In the genomic region with DNA sequence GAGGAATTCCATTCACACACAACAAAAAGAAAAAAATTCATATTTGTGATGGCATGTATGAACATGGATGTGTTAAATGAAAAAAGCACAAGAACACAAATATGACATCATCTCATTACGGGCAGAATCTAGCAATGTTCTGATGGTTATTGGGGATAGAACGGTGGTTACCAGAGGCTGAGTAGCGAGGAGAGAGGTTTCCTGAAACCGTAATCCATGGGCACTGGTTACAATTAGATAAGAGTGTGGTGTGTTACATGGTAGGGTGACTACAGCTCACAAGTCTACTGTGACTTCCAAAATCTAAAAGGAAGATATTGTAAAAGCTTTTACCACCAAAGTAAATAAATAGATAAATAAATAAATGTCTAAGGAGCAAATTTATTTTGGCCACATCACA, we compare ENCODE assay signal across 26 mouse cellular contexts. TPM values are rescaled to one million over a fixed set of nuclear protein-coding genes. Genes with fewer than 3 reads are reported as not detected.
"Had no signal": no experiment of that assay in that cellular context is flagged by ENCODE, and none has a peak within 500 bp of the region (broad histone marks: within the 10 kb centered on the region; RNA-seq: fewer than 3 reads in every experiment).

No protein-coding gene starts in this region.

- H3K27me3 ChIP-seq: heart, embryonic 13.5 days; heart, embryonic 15.5 days; hindbrain, embryonic 13.5 days; hindbrain, embryonic 15.5 days; intestine, embryonic 15.5 days; limb, embryonic 13.5 days; limb, embryonic 15.5 days; liver, embryonic 12.5 days had no signal

- H3K27ac ChIP-seq: heart, adult 2 months; heart, embryonic 13.5 days; heart, embryonic 15.5 days; hindbrain, embryonic 13.5 days; hindbrain, embryonic 15.5 days; hindbrain, postnatal 0 days; intestine, embryonic 15.5 days; layer of hippocampus, adult 2 months; left cerebral cortex, adult 2 months; limb, embryonic 13.5 days; limb, embryonic 15.5 days; liver, embryonic 12.5 days had no signal

- H3K4me3 ChIP-seq: heart, adult 2 months; heart, embryonic 13.5 days; heart, embryonic 15.5 days; hindbrain, embryonic 13.5 days; hindbrain, embryonic 15.5 days; intestine, embryonic 15.5 days; layer of hippocampus, adult 2 months; left cerebral cortex, adult 2 months; limb, embryonic 13.5 days; limb, embryonic 15.5 days; liver, embryonic 12.5 days had no signal

- ATAC-seq: hindbrain, postnatal 0 days; inflammation-experienced regulatory T-cells, adult 6 months; intestine, embryonic 15.5 days; intestine, postnatal 0 days; liver, embryonic 12.5 days had no signal

- H3K4me1 ChIP-seq: heart, embryonic 13.5 days; heart, embryonic 15.5 days; hindbrain, embryonic 13.5 days; hindbrain, embryonic 15.5 days; intestine, embryonic 15.5 days; limb, embryonic 15.5 days had no signal

- H3K36me3 ChIP-seq: heart, embryonic 13.5 days; heart, embryonic 15.5 days; hindbrain, embryonic 13.5 days; hindbrain, embryonic 15.5 days; intestine, embryonic 15.5 days; limb, embryonic 13.5 days; limb, embryonic 15.5 days; liver, embryonic 12.5 days had no signal

- DNase-seq: gastrocnemius, postnatal 14 days; gastrocnemius, postnatal 36 days; heart, adult 11 months; heart, adult 2 months; heart, postnatal 14 days; heart, postnatal 36 days; kidney, adult 18-20 months; kidney, adult 8-10 months; kidney, postnatal 10 days; kidney, postnatal 25 days; kidney, postnatal 4 days had no signal

RNA-seq across cellular contexts. Expression of a gene that starts 58.8 kb away (rescaled TPM):
- total RNA-seq: hindbrain, postnatal 0 days; layer of hippocampus, postnatal 25 days; left cerebral cortex, postnatal 36 days had no signal
